19 mouse cellular contexts compared by ENCODE assay signal in the genomic region with DNA sequence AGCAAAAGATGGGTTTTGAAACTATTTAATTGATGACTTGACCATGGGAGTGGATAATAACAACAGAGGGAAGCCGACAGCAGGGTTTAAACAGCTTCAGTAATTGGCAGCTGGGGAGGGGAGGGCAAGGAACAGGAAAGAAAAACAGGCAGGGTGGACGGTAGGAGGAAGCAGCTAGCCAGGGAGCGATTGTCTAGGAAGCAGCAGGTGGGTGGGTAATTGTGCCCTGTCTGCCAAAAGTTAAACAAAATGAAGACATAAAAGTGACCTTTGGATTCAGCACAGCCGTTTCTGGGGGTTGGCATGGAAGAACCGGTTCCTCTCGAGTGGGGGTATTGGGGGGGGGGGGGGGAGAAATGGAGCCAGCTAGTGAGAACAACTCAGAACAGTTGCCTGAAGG.
"Had no signal": no experiment of that assay in that cellular context is flagged by ENCODE, and none has a peak within 500 bp of the region (broad histone marks: within the 10 kb centered on the region; RNA-seq: fewer than 3 reads in every experiment).

No protein-coding gene starts in this region.

- H3K9me3 ChIP-seq: liver, embryonic 13.5 days; midbrain, embryonic 10.5 days; midbrain, embryonic 13.5 days; neural tube, embryonic 13.5 days had no signal

- ATAC-seq: midbrain, embryonic 13.5 days; midbrain, embryonic 16.5 days had no signal

- H3K36me3 ChIP-seq: liver, embryonic 13.5 days; midbrain, embryonic 10.5 days; midbrain, embryonic 13.5 days; neural tube, embryonic 13.5 days had no signal

- H3K27ac ChIP-seq: kidney, postnatal 0 days; left cerebral cortex, adult 2 months; liver, embryonic 13.5 days; macrophage; midbrain, embryonic 10.5 days; midbrain, embryonic 13.5 days; neural tube, embryonic 13.5 days had no signal

- H3K4me3 ChIP-seq: left cerebral cortex, adult 2 months; liver, embryonic 13.5 days; midbrain, embryonic 10.5 days; midbrain, embryonic 13.5 days; myocyte; neural tube, embryonic 13.5 days had no signal

- DNase-seq: kidney, adult 2 months; kidney, postnatal 36 days; layer of hippocampus, postnatal 36 days; liver, embryonic 13.5 days; lung, embryonic 14.5 days; lung, postnatal 14 days; right cerebral cortex, adult 18-20 months; right cerebral cortex, postnatal 14 days; right cerebral cortex, postnatal 4 days; thymus, adult 18-20 months; thymus, postnatal 36 days had no signal

- H3K27me3 ChIP-seq: liver, embryonic 13.5 days; midbrain, embryonic 13.5 days; neural tube, embryonic 13.5 days had no signal

- H3K9ac ChIP-seq: liver, embryonic 13.5 days; lung, embryonic 14.5 days; midbrain, embryonic 13.5 days; neural tube, embryonic 13.5 days had no signal

- H3K4me2 ChIP-seq: liver, embryonic 13.5 days; lung, embryonic 14.5 days; midbrain, embryonic 13.5 days; neural tube, embryonic 13.5 days had no signal

- H3K4me1 ChIP-seq: midbrain, embryonic 10.5 days; midbrain, embryonic 13.5 days had no signal
